In genomic region chr12:118661575-118661974, GRCm38 (mm10) we compare ENCODE assay signal across 13 mouse cellular contexts.
DNase-seq lines count a peak whose midpoint lies in the region; ATAC-seq and TF ChIP-seq lines count a peak whose summit lies in the region.
"Had no signal": no experiment of that assay in that cellular context is flagged by ENCODE, and none has a peak within 500 bp of the region (broad histone marks: within the 10 kb centered on the region; RNA-seq: fewer than 3 reads in every experiment).

No protein-coding gene starts in this region.

- peak; percentile 41 for DNase-seq in lung, postnatal 0 days (ENCODE audit: low spot score)
- no peak for DNase-seq in lung, adult 18-20 months
- no peak for DNase-seq in adrenal gland, postnatal 4 days (ENCODE audit: low spot score in 2 of 2)
- no peak for DNase-seq in ovary, postnatal 10 days (ENCODE audit: low spot score)
- no peak for DNase-seq in heart, postnatal 4 days
- DNase-seq: gastrocnemius, postnatal 25 days; liver; right cerebral cortex, adult 18-20 months had no signal

- no peak overlapping the region for H3K9ac ChIP-seq in lung, postnatal 0 days (replicated peaks; ENCODE audit: low read depth)
- H3K9ac ChIP-seq in forebrain, embryonic 13.5 days: no peak overlapping the region
- no peak overlapping the region for H3K9ac ChIP-seq in limb, embryonic 13.5 days
- no peak overlapping the region for H3K9ac ChIP-seq in neural tube, embryonic 14.5 days (replicated peaks; ENCODE audit: low read depth, low read length)
- H3K9ac ChIP-seq: embryonic facial prominence, embryonic 12.5 days had no signal

- H3K9me3 ChIP-seq in lung, postnatal 0 days (ENCODE audit: low read length): no peaks in the 10 kb centered on the region
- no peaks in the 10 kb centered on the region for H3K9me3 ChIP-seq in forebrain, embryonic 13.5 days (replicated peaks)
- H3K9me3 ChIP-seq in limb, embryonic 13.5 days: no peaks in the 10 kb centered on the region
- no peaks in the 10 kb centered on the region for H3K9me3 ChIP-seq in neural tube, embryonic 14.5 days (ENCODE audit: control insufficient read depth, low read length)
- H3K9me3 ChIP-seq: embryonic facial prominence, embryonic 12.5 days had no signal

- no peaks in the 10 kb centered on the region for H3K4me1 ChIP-seq in lung, postnatal 0 days (ENCODE audit: insufficient read depth, low read depth, low read length)
- H3K4me1 ChIP-seq in forebrain, embryonic 13.5 days: peaks cover 35% of the 10 kb centered on the region
- peaks cover 21% of the 10 kb centered on the region for H3K4me1 ChIP-seq in limb, embryonic 13.5 days
- no peaks in the 10 kb centered on the region for H3K4me1 ChIP-seq in neural tube, embryonic 14.5 days (ENCODE audit: control insufficient read depth, insufficient read depth, low read length)

- no peak overlapping the region for H3K27ac ChIP-seq in lung, postnatal 0 days (ENCODE audit: low read length)
- H3K27ac ChIP-seq in forebrain, embryonic 13.5 days: peak overlapping the region; percentile 32; the same call in 1 of the 2 replicates
- no peak overlapping the region for H3K27ac ChIP-seq in limb, embryonic 13.5 days
- no peak overlapping the region for H3K27ac ChIP-seq in neural tube, embryonic 14.5 days (ENCODE audit: low read depth, low read length)
- H3K27ac ChIP-seq: embryonic facial prominence, embryonic 12.5 days; macrophage had no signal

- no peaks in the 10 kb centered on the region for H3K36me3 ChIP-seq in lung, postnatal 0 days (ENCODE audit: insufficient read depth, low read length)
- H3K36me3 ChIP-seq in forebrain, embryonic 13.5 days (ENCODE audit: poor library complexity, severe bottlenecking): no peaks in the 10 kb centered on the region
- no peaks in the 10 kb centered on the region for H3K36me3 ChIP-seq in limb, embryonic 13.5 days
- H3K36me3 ChIP-seq in neural tube, embryonic 14.5 days (ENCODE audit: control insufficient read depth, insufficient read depth, low read length): no peaks in the 10 kb centered on the region
- H3K36me3 ChIP-seq: embryonic facial prominence, embryonic 12.5 days had no signal

- peak; percentile 59; the same call in 1 of the 2 replicates for ATAC-seq in lung, postnatal 0 days
- peak; percentile 80 for ATAC-seq in forebrain, embryonic 13.5 days
- no peak for ATAC-seq in limb, embryonic 13.5 days (ENCODE audit: low FRiP score, low read depth)
- peak; percentile 75; the same call in 1 of the 2 replicates for ATAC-seq in neural tube, embryonic 14.5 days (ENCODE audit: low read depth)

- TF ChIP-seq CTCF in lung, postnatal 0 days (IDR thresholded peaks at IDR 0.05): no peak

- TF ChIP-seq EP300 in lung, postnatal 0 days (IDR thresholded peaks at IDR 0.05): no peak

- H3K4me2 ChIP-seq in lung, postnatal 0 days (replicated peaks; ENCODE audit: low read depth, low read length): no peak overlapping the region
- H3K4me2 ChIP-seq in forebrain, embryonic 13.5 days: peak overlapping the region; percentile 42
- H3K4me2 ChIP-seq in limb, embryonic 13.5 days (replicated peaks): 0 out of 2 replicates have a peak overlapping the region, but pooled peaks have one; percentile 48
- H3K4me2 ChIP-seq in neural tube, embryonic 14.5 days (ENCODE audit: low read depth, low read length): no peak overlapping the region

- WGBS in lung, postnatal 0 days: 32% methylated on average over 9 of the region's 9 CpGs
- 4% methylated on average over 9 of the region's 9 CpGs for WGBS in forebrain, embryonic 13.5 days
- WGBS in limb, embryonic 13.5 days: 19% methylated on average over 9 of the region's 9 CpGs
- 6% methylated on average over 9 of the region's 9 CpGs for WGBS in neural tube, embryonic 14.5 days

- H3K27me3 ChIP-seq in lung, postnatal 0 days (replicated peaks; ENCODE audit: insufficient read depth, low read length): no peaks in the 10 kb centered on the region
- peaks cover 67% of the 10 kb centered on the region for H3K27me3 ChIP-seq in forebrain, embryonic 13.5 days
- no peaks in the 10 kb centered on the region; the same call in 1 of the 2 replicates for H3K27me3 ChIP-seq in limb, embryonic 13.5 days
- H3K27me3 ChIP-seq in neural tube, embryonic 14.5 days (ENCODE audit: control insufficient read depth, insufficient read depth, low read length): peaks cover 34% of the 10 kb centered on the region

- H3K4me3 ChIP-seq in lung, postnatal 0 days (ENCODE audit: low read depth, low read length): no peak overlapping the region
- H3K4me3 ChIP-seq in forebrain, embryonic 13.5 days: 0 out of 2 replicates have a peak overlapping the region, but pooled peaks have one; percentile 2
- H3K4me3 ChIP-seq in limb, embryonic 13.5 days: no peak overlapping the region
- no peak overlapping the region for H3K4me3 ChIP-seq in neural tube, embryonic 14.5 days (ENCODE audit: low read depth, low read length)
- H3K4me3 ChIP-seq: embryonic facial prominence, embryonic 12.5 days had no signal

Comparison
In these comparisons a context has a peak if more than half of its experiments do, and no peak if none do; other contexts are left out.
1. H3K4me2 ChIP-seq: peak in forebrain, embryonic 13.5 days (single experiment) and limb, embryonic 13.5 days (single experiment); none in lung, postnatal 0 days (single experiment) and neural tube, embryonic 14.5 days (single experiment).